Mouse (Mus musculus) hindbrain, postnatal 0 days (tissue): ENCODE measurements around the gene Pitpnm2. TPM values are rescaled to one million over a fixed set of nuclear protein-coding genes. Genes with fewer than 3 reads are reported as not detected.

Source experiments
- ATAC-seq: fragments of 200-750 bp; cut with Nextera tagmentation; 2 replicates; pipeline ENCODE4 v1.8.0; 2017; ENCODE audit warnings: mild to moderate bottlenecking, moderate TSS enrichment, moderate library complexity
- DNase-seq: peaks from one replicate; pipeline ENCODE4 v3.0.0-alpha.2; 2015; ENCODE audit warnings: low spot score
- H3K27ac ChIP-seq: fragments of 300-500 bp; sonication (generic); 2 replicates; pipeline ENCODE4 v1.5.1; 2014; ENCODE audit warnings: mild to moderate bottlenecking
- H3K27me3 ChIP-seq: fragments of 300-500 bp; sonication (generic); 2 replicates; pipeline ENCODE4 v1.6.1; 2014; ENCODE audit warnings: low read length, mixed read lengths; ENCODE audit not compliant: insufficient read depth
- H3K36me3 ChIP-seq: fragments of 300-500 bp; sonication (generic); 2 replicates; pipeline ENCODE4 v1.6.1; 2014; ENCODE audit warnings: low read length, mixed read lengths; ENCODE audit not compliant: insufficient read depth
- H3K4me1 ChIP-seq: fragments of 300-500 bp; sonication (generic); 2 replicates; pipeline ENCODE4 v1.6.1; 2014; ENCODE audit warnings: antibody characterized with exemption, low read length, mixed read lengths; ENCODE audit not compliant: insufficient read depth
- H3K4me2 ChIP-seq: fragments of 300-500 bp; sonication (generic); 2 replicates; pipeline ENCODE4 v1.6.1; 2014; ENCODE audit warnings: low read depth, mild to moderate bottlenecking, low read length, moderate library complexity, mixed read lengths
- H3K4me3 ChIP-seq: fragments of 300-500 bp; sonication (generic); 2 replicates; pipeline ENCODE4 v1.5.1; 2014; ENCODE audit warnings: low read length
- H3K9ac ChIP-seq: fragments of 300-500 bp; sonication (generic); replicated peaks from 2 replicates; pipeline ENCODE4 v1.6.1; 2014; ENCODE audit warnings: mild to moderate bottlenecking, low read length, moderate library complexity, mixed read lengths
- H3K9me3 ChIP-seq: fragments of 300-500 bp; sonication (generic); 2 replicates; pipeline ENCODE4 v1.6.1; 2016; ENCODE audit warnings: low read length, mixed read lengths
- CTCF ChIP-seq: IDR thresholded peaks from 2 replicates; pipeline ENCODE4 v1.5.1; 2016; ENCODE audit warnings: antibody characterized with exemption, control low read depth, low read depth
- WGBS: fragments of 180-500 bp; shearing (Covaris S2); extraction: QIAGEN DNeasy Blood & Tissue Kit; methylation state at CpG from one replicate; pipeline ENCODE4 v1.1.7; 2014; 5-methylcytosine and 5-hydroxymethylcytosine counted together
- polyA plus RNA-seq: library from polyadenylated mRNA; unstranded; fragments of >200 nt; fragmentation: Nextera tagmentation; extraction: Ambion mirVana; gene quantifications from 2 replicates; pipeline ENCODE4 v1.2.1, GENCODE M21; 2015
- total RNA-seq: library from RNA; depleted of rRNA; stranded (reverse); fragments of >200 nt; gene quantifications from 2 replicates; pipeline ENCODE4 v1.2.3, GENCODE M21; 2014

The Pitpnm2 gene
- total and polyA plus RNA-seq, 2 experiments from 2014 or later = 7.6 to 43.9 TPM

- DNase-seq = no peak
- H3K9me3 ChIP-seq = no peaks in the 10 kb centered on the region
- H3K4me3 ChIP-seq = no peak overlapping the region
- no peak for TF ChIP-seq CTCF
- H3K9ac ChIP-seq = no peak overlapping the region
- no peak overlapping the region for H3K27ac ChIP-seq
- no peaks in the 10 kb centered on the region for H3K27me3 ChIP-seq
- no peaks in the 10 kb centered on the region for H3K36me3 ChIP-seq
- no peak overlapping the region for H3K4me2 ChIP-seq
- 84% methylated on average over 3 of the region's 3 CpGs for WGBS
- no peaks in the 10 kb centered on the region for H3K4me1 ChIP-seq
- ATAC-seq = no peak
Measured at GRCm38 (mm10) chr5:124103020-124103419, 146.5 kb downstream of the Pitpnm2 start.

DNA sequence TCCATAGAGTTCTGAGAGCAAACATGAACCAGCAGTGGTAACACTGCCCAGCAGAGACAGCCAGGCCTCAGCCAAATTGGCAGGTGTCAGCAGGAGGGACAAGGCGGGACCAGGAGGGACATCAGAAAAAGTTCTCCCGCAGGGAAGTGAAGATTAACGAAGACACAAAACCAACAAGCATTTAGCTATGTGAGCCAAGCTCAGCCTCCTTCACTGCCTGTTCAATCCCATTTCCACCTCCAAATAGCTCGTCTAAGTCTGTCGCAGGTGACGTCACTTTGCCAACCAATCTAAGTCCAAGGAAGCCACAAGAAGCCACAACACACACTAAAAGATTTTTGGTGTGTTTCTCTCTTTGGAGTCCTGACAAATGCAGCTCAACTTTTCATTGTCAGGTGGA lies 147.2 kb downstream of the Pitpnm2 start:
- no peaks in the 10 kb centered on the region for H3K9me3 ChIP-seq
- no peaks in the 10 kb centered on the region for H3K27me3 ChIP-seq
- no peak overlapping the region for H3K4me2 ChIP-seq
- DNase-seq (no peak), ATAC-seq (no peak)
- no peak for TF ChIP-seq CTCF
- WGBS = 86% methylated on average over 6 of the region's 6 CpGs
- no peak overlapping the region for H3K4me3 ChIP-seq
- no peaks in the 10 kb centered on the region for H3K36me3 ChIP-seq
- H3K27ac ChIP-seq = no peak overlapping the region
- H3K9ac ChIP-seq = no peak overlapping the region
- H3K4me1 ChIP-seq = no peaks in the 10 kb centered on the region

DNA sequence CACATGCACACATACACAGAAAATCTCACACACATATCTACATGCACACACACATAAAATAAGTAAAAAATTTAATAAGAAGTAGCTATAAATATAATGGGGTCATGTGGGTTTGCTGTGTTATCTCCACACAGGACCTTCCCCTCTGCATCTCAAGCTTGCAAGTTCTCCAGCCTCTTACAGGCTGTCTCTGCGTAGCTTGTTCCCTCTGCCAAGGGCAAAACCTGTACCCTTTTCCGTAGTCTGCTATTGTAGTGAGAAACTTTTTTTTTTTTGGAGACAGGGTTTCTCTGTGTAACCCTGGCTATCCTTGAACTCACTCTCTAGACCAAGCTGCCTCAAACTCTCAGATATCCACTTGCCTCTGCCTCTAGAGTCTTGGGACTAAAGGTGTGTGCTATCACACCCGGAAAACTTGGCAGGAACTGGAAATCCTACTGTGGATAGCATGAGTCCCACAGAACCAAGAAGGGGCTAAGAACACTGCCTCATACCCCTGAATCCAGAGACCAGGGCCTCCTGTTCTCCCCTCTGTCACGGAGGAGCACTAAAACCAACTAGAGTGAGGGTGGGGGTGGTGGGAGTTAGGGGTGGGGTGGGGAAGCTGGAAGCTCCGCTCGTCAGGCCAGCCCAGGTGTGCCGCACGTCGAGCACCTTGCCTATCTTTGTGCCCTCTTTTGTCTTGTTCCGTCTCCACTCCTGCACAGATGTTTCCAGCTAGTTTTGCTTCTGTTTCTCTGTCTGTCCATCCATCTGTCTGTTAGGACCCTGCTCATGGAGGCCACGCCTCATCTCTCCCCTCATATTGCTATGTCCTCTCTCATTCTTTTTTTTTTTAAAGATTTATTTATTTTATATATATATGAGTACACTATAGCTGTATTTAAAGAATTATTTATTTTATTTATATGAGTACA lies 149.2 kb downstream of the Pitpnm2 start:
- no peak for TF ChIP-seq CTCF

GRCm38 (mm10) chr5:124098923-124099322 lies 150.6 kb downstream of the Pitpnm2 start:
- no peak overlapping the region for H3K4me3 ChIP-seq
- no peak overlapping the region for H3K9ac ChIP-seq
- H3K27ac ChIP-seq = no peak overlapping the region
- no peak overlapping the region for H3K4me2 ChIP-seq
- H3K9me3 ChIP-seq = no peaks in the 10 kb centered on the region
- DNase-seq (no peak), ATAC-seq (no peak)
- no peaks in the 10 kb centered on the region for H3K36me3 ChIP-seq
- TF ChIP-seq CTCF = no peak
- no peaks in the 10 kb centered on the region for H3K4me1 ChIP-seq
- WGBS = 88% methylated on average over 2 of the region's 2 CpGs
- no peaks in the 10 kb centered on the region for H3K27me3 ChIP-seq

More for the DNA sequence above, 149.2 kb downstream of the Pitpnm2 start:
- H3K27ac ChIP-seq = no peak overlapping the region
- no peaks in the 10 kb centered on the region for H3K4me1 ChIP-seq
- no peak for DNase-seq
- no peak for ATAC-seq
- 90% methylated on average over 11 of the region's 11 CpGs for WGBS
- H3K9ac ChIP-seq = no peak overlapping the region
- H3K9me3 ChIP-seq = no peaks in the 10 kb centered on the region
- no peaks in the 10 kb centered on the region for H3K27me3 ChIP-seq
- no peaks in the 10 kb centered on the region for H3K36me3 ChIP-seq
- no peak overlapping the region for H3K4me2 ChIP-seq
- H3K4me3 ChIP-seq = no peak overlapping the region

DNA sequence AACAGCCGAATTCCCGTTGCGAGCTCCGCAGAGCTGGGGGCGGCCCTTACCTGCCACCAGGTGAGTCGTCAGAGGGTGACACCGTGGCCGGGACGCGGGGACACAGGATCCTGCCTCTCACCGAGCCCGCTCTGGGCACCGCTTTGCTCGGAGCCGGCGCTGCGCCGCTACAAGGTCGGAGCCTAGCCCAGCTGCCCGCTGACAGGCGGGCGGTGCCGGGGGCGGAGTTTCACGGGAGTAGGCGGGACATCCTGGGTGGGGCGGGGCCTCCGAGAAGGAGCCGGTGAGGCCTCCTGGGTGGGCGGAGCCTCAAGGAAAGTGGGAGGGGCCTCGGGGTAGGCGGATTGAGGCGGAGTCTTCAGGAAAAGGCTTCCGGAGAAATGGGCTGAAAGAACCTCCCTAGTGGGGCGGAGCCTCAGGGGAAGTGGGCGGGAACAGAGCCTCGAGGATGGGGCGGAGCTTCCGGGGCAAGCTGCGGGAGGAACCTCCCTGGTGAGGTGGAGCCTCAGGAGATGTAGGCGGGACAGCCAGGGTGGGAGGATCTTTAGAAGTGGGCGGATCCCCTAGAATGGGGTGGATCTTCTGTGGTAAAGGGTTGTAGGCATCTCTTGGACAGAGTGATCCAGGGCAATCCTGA lies 153.8 kb downstream of the Pitpnm2 start, which contains the start of gene Abcb9:
Gene Abcb9 (minus strand): TSS at position 203 of the 637 bp plus-strand sequence.
- ATAC-seq (peak; percentile 85), DNase-seq (peak; percentile 93)
- Histone ChIP-seq H3K27ac (peak within 1 kb of the TSS; percentile 63), H3K4me2 (peak within 1 kb of the TSS; percentile 61), H3K4me1 (no peaks in the 10 kb centered on the region), H3K9me3 (no peaks in the 10 kb centered on the region), H3K4me3 (peak within 1 kb of the TSS; percentile 44), H3K27me3 (no peaks in the 10 kb centered on the region), H3K36me3 (no peaks in the 10 kb centered on the region), H3K9ac (peak within 1 kb of the TSS; percentile 61)
- no peak for TF ChIP-seq CTCF
- WGBS = 3% methylated on average over 40 of the region's 42 CpGs

GRCm38 (mm10) chr5:124095077-124095581 lies 154.4 kb downstream of the Pitpnm2 start:
- no peaks in the 10 kb centered on the region for H3K36me3 ChIP-seq
- no peaks in the 10 kb centered on the region for H3K4me1 ChIP-seq
- peak; percentile 66 for ATAC-seq
- no peaks in the 10 kb centered on the region for H3K9me3 ChIP-seq
- no peak for DNase-seq
- peak; percentile 26; the same call in 1 of the 2 replicates for TF ChIP-seq CTCF
- H3K9ac ChIP-seq = peak overlapping the region; percentile 61
- peak overlapping the region; percentile 61 for H3K4me2 ChIP-seq
- no peaks in the 10 kb centered on the region for H3K27me3 ChIP-seq
- H3K27ac ChIP-seq = peak overlapping the region; percentile 63
- 10% methylated on average over 18 of the region's 19 CpGs for WGBS
- H3K4me3 ChIP-seq = peak overlapping the region; percentile 44
